Mouse (Mus musculus): ENCODE data around the gene Smyd2. TPM values are rescaled to one million over a fixed set of nuclear protein-coding genes. Genes with fewer than 3 reads are reported as not detected.
A peak's percentile ranks its signal among the peaks of the same experiment; 100 is the strongest.

Smyd2 gene
- total and polyA plus RNA-seq, 3 experiments: 140 to 146 TPM; not detected in 1

GRCm38 (mm10) chr1:189923157-189923556, 994 bp upstream of the Smyd2 start:
- peaks cover 0 to 16% of the 10 kb centered on the region in 2 experiments; a peak in 2 of 4 replicates for H3K4me1 ChIP-seq (ENCODE audit: control insufficient read depth in 1 of 2, insufficient read depth in 2 of 2, low read length in 2 of 2)
- DNase-seq (ENCODE audit: low read depth, low spot score): no peak
- no peaks in the 10 kb centered on the region for H3K27me3 ChIP-seq (ENCODE audit: control insufficient read depth in 1 of 2, insufficient read depth in 2 of 2, low read length in 2 of 2)
- H3K27ac ChIP-seq (ENCODE audit: control insufficient read depth, low read depth, low read length): no peak overlapping the region
- H3K9me3 ChIP-seq (replicated peaks; ENCODE audit: insufficient read depth, low read length): no peaks in the 10 kb centered on the region
- peaks cover 0 to 8% of the 10 kb centered on the region in 2 experiments; a peak in 2 of 4 replicates for H3K36me3 ChIP-seq (ENCODE audit: control insufficient read depth in 1 of 2, insufficient read depth in 2 of 2, low read length in 2 of 2)
- no peak overlapping the region; the same call in 1 of the 2 replicates for H3K9ac ChIP-seq (ENCODE audit: control insufficient read depth, low read depth, low read length, poor library complexity, severe bottlenecking)
- TF ChIP-seq USF1 (IDR thresholded peaks at IDR 0.05; ENCODE audit: low read depth, low read length) (no peak), MXI1 (IDR thresholded peaks at IDR 0.05; ENCODE audit: low read depth, low read length) (no peak), GATA1 (IDR thresholded peaks at IDR 0.05; ENCODE audit: low read depth, low read length) (no peak), GABPA (IDR thresholded peaks at IDR 0.05; ENCODE audit: low read depth, low read length) (no peak), TCF12 (IDR thresholded peaks at IDR 0.05; ENCODE audit: low read depth, low read length) (no peak), MAZ (IDR thresholded peaks at IDR 0.05; ENCODE audit: low read depth, low read length) (no peak), NELFE (IDR thresholded peaks at IDR 0.05; ENCODE audit: low read depth, low read length) (no peak), BHLHE40 (IDR thresholded peaks at IDR 0.05; ENCODE audit: borderline replicate concordance, low read depth, low read length) (no peak), MYB (IDR thresholded peaks at IDR 0.05; ENCODE audit: low read depth, low read length) (no peak), POLR2AphosphoS2 (IDR thresholded peaks at IDR 0.05; ENCODE audit: low read length) (no peak), SIN3A (IDR thresholded peaks at IDR 0.05; ENCODE audit: low read length) (no peak), JUND (IDR thresholded peaks at IDR 0.05; ENCODE audit: low read depth, low read length) (no peak), UBTF (IDR thresholded peaks at IDR 0.05; ENCODE audit: borderline replicate concordance, insufficient read depth, low read depth, low read length) (no peak), USF2 (IDR thresholded peaks at IDR 0.05; ENCODE audit: borderline replicate concordance in 1 of 2, insufficient read depth in 1 of 2, low read depth in 1 of 2, low read length in 2 of 2) (no peak), ZKSCAN1 (IDR thresholded peaks at IDR 0.05; ENCODE audit: low read depth, low read length) (no peak)
- peak overlapping the region in 1 of 2 experiments; percentile 68; a peak in 1 of 4 replicates for H3K4me3 ChIP-seq (ENCODE audit: control insufficient read depth in 1 of 2, insufficient read depth in 1 of 2, low read depth in 2 of 2, low read length in 2 of 2)
- H3K79me2 ChIP-seq (ENCODE audit: control insufficient read depth, insufficient read depth, low read length, poor library complexity): peaks cover 42% of the 10 kb centered on the region

GRCm38 (mm10) chr1:189922721-189923120, 558 bp upstream of the Smyd2 start:
- H3K9ac ChIP-seq (ENCODE audit: control insufficient read depth, low read depth, low read length, poor library complexity, severe bottlenecking): peak overlapping the region; percentile 91

More at GRCm38 (mm10) chr1:189922721-189923120, 558 bp upstream of the Smyd2 start:
- no peak for DNase-seq (ENCODE audit: low read depth, low spot score)
- Histone ChIP-seq H3K4me1 (ENCODE audit: control insufficient read depth in 1 of 2, insufficient read depth in 2 of 2, low read length in 2 of 2) (peaks cover 0 to 12% of the 10 kb centered on the region in 2 experiments; a peak in 2 of 4 replicates), H3K4me3 (ENCODE audit: control insufficient read depth in 1 of 2, insufficient read depth in 1 of 2, low read depth in 2 of 2, low read length in 2 of 2) (peak overlapping the region; percentile 68 to 79), H3K36me3 (ENCODE audit: control insufficient read depth in 1 of 2, insufficient read depth in 2 of 2, low read length in 2 of 2) (peaks cover 0 to 5% of the 10 kb centered on the region in 2 experiments; a peak in 2 of 4 replicates), H3K79me2 (ENCODE audit: control insufficient read depth, insufficient read depth, low read length, poor library complexity) (peaks cover 45% of the 10 kb centered on the region), H3K9me3 (replicated peaks; ENCODE audit: insufficient read depth, low read length) (no peaks in the 10 kb centered on the region), H3K27ac (ENCODE audit: control insufficient read depth, low read depth, low read length) (no peak overlapping the region; the same call in 1 of the 2 replicates), H3K27me3 (ENCODE audit: control insufficient read depth in 1 of 2, insufficient read depth in 2 of 2, low read length in 2 of 2) (no peaks in the 10 kb centered on the region)
- TF ChIP-seq ELF1 (IDR thresholded peaks at IDR 0.05; ENCODE audit: low read depth, low read length) (no peak), MYC (IDR thresholded peaks at IDR 0.05; ENCODE audit: low read depth, low read length) (no peak), EP300 (IDR thresholded peaks at IDR 0.05; ENCODE audit: low read depth in 1 of 2, low read length in 2 of 2) (no peak), TBP (IDR thresholded peaks at IDR 0.05; ENCODE audit: low read depth, low read length) (no peak), GATA1 (IDR thresholded peaks at IDR 0.05; ENCODE audit: low read depth, low read length) (no peak), MYB (IDR thresholded peaks at IDR 0.05; ENCODE audit: low read depth, low read length) (no peak), ZC3H11A (IDR thresholded peaks at IDR 0.05; ENCODE audit: low read depth, low read length) (no peak), CHD1 (IDR thresholded peaks at IDR 0.05; ENCODE audit: low read depth, low read length) (no peak), POLR2AphosphoS5 (IDR thresholded peaks at IDR 0.05; ENCODE audit: borderline replicate concordance, low read depth, low read length) (no peak), BHLHE40 (IDR thresholded peaks at IDR 0.05; ENCODE audit: borderline replicate concordance, low read depth, low read length) (no peak), MAFK (IDR thresholded peaks at IDR 0.05; ENCODE audit: borderline replicate concordance, low read depth, low read length) (no peak), RCOR1 (IDR thresholded peaks at IDR 0.05; ENCODE audit: low read depth, low read length) (no peak)

Measured in MEL (cell line).